Mouse (Mus musculus) C2C12 (cell line): Measurements from ENCODE around the gene Epha1. TPM values are rescaled to one million over a fixed set of nuclear protein-coding genes. Genes with fewer than 3 reads are reported as not detected.

Source experiments
- H3K27me3 ChIP-seq: one replicate; pipeline ENCODE4 v1.6.1; 2011; ENCODE audit not compliant: control insufficient read depth, insufficient read depth, insufficient read length
- H3K36me3 ChIP-seq: one replicate; pipeline ENCODE4 v1.6.1; 2011; ENCODE audit not compliant: control insufficient read depth, insufficient read depth
- H3K4me3 ChIP-seq: one replicate; pipeline ENCODE4 v1.5.1; 2011; ENCODE audit warnings: mild to moderate bottlenecking, control low read depth; ENCODE audit not compliant: poor library complexity, insufficient read depth, severe bottlenecking
- H3K79me2 ChIP-seq: one replicate; pipeline ENCODE4 v1.6.1; 2011; ENCODE audit not compliant: control insufficient read depth, insufficient read depth
- H3K79me3 ChIP-seq: one replicate; pipeline ENCODE4 v1.6.1; 2011; ENCODE audit warnings: low read depth, control low read depth
- H3ac ChIP-seq: one replicate; pipeline ENCODE3; 2011; ENCODE audit warnings: low read depth; ENCODE audit not compliant: control insufficient read depth, insufficient read length
- CEBPB ChIP-seq: IDR thresholded peaks from one replicate; pipeline ENCODE4 v1.6.1; 2011; ENCODE audit warnings: low read depth, mild to moderate bottlenecking, control low read depth, moderate library complexity
- CTCF ChIP-seq: IDR thresholded peaks from one replicate; pipeline ENCODE4 v1.5.1; 2011; ENCODE audit not compliant: control insufficient read depth, insufficient read depth, insufficient read length
- FOSL1 ChIP-seq: IDR thresholded peaks from one replicate; pipeline ENCODE4 v1.8.0; 2011; ENCODE audit warnings: mild to moderate bottlenecking, low read length; ENCODE audit not compliant: poor library complexity, insufficient read depth, severe bottlenecking
- MAX ChIP-seq: IDR thresholded peaks from one replicate; pipeline ENCODE4 v1.6.1; 2011; ENCODE audit warnings: mild to moderate bottlenecking, control low read depth
- MYOD1 ChIP-seq: IDR thresholded peaks from one replicate; pipeline ENCODE4 v1.6.1; 2011; ENCODE audit warnings: low read depth; ENCODE audit not compliant: control insufficient read depth, insufficient read length
- MYOG ChIP-seq: IDR thresholded peaks from one replicate; pipeline ENCODE4 v1.6.1; 2011; ENCODE audit not compliant: control insufficient read depth, insufficient read length; ENCODE audit errors: extremely low read depth
- USF1 ChIP-seq: IDR thresholded peaks from one replicate; pipeline ENCODE4 v1.6.1; 2011; ENCODE audit warnings: low read depth, mild to moderate bottlenecking, control low read depth, moderate library complexity
- polyA plus RNA-seq: library from polyadenylated mRNA; unstranded; fragments of >200 nt; fragmentation: generic; extraction: Trizol; gene quantifications from one replicate; pipeline ENCODE4 v1.2.1, GENCODE M21; 2012; ENCODE audit warnings: missing spikeins

Epha1 gene
- polyA plus RNA-seq, 1 experiment, result 8.4 TPM

GRCm38 (mm10) chr6:42376504-42377019 lies 3.5 kb upstream of the Epha1 start:
- Histone ChIP-seq H3K79me2 (no peaks in the 10 kb centered on the region), H3K79me3 (no peaks in the 10 kb centered on the region), H3K4me3 (no peak overlapping the region), H3K27me3 (no peaks in the 10 kb centered on the region), H3K36me3 (no peaks in the 10 kb centered on the region), H3ac (no peak overlapping the region)
- TF ChIP-seq MAX (no peak), MYOD1 (no peak)

- Histone ChIP-seq H3K27me3 (no peaks in the 10 kb centered on the region), H3ac (no peak overlapping the region), H3K36me3 (no peaks in the 10 kb centered on the region), H3K79me3 (no peaks in the 10 kb centered on the region), H3K4me3 (no peak overlapping the region), H3K79me2 (no peaks in the 10 kb centered on the region)
- TF ChIP-seq USF1 (no peak), CEBPB (no peak), MYOG (no peak), MYOD1 (no peak), CTCF (no peak), FOSL1 (no peak), MAX (no peak)
Observed at GRCm38 (mm10) chr6:42376016-42376415, 2.9 kb upstream of the Epha1 start.

- no peaks in the 10 kb centered on the region for H3K79me3 ChIP-seq
- no peaks in the 10 kb centered on the region for H3K36me3 ChIP-seq
- no peak for TF ChIP-seq MYOG
- no peak overlapping the region for H3K4me3 ChIP-seq
- H3ac ChIP-seq, result no peak overlapping the region
- no peaks in the 10 kb centered on the region for H3K79me2 ChIP-seq
- no peaks in the 10 kb centered on the region for H3K27me3 ChIP-seq
Observed at GRCm38 (mm10) chr6:42375131-42375530, 2.1 kb upstream of the Epha1 start.

- no peak overlapping the region for H3K4me3 ChIP-seq
- TF ChIP-seq CEBPB (peak; percentile 63), USF1 (no peak)
- no peaks in the 10 kb centered on the region for H3K79me2 ChIP-seq
- no peak overlapping the region for H3ac ChIP-seq
- no peaks in the 10 kb centered on the region for H3K79me3 ChIP-seq
- H3K36me3 ChIP-seq, result no peaks in the 10 kb centered on the region
- H3K27me3 ChIP-seq, result no peaks in the 10 kb centered on the region
Observed at GRCm38 (mm10) chr6:42374701-42375100, 1.6 kb upstream of the Epha1 start.

- H3K4me3 ChIP-seq, result no peak overlapping the region
- no peaks in the 10 kb centered on the region for H3K27me3 ChIP-seq
- H3K79me2 ChIP-seq, result no peaks in the 10 kb centered on the region
- no peaks in the 10 kb centered on the region for H3K79me3 ChIP-seq
- no peaks in the 10 kb centered on the region for H3K36me3 ChIP-seq
- TF ChIP-seq MYOG, result no peak
- no peak for TF ChIP-seq USF1
- no peak for TF ChIP-seq MAX
- TF ChIP-seq FOSL1, result no peak
- TF ChIP-seq CEBPB, result no peak
- TF ChIP-seq MYOD1, result no peak
- no peak for TF ChIP-seq CTCF
- H3ac ChIP-seq, result peak overlapping the region; percentile 9
Observed at GRCm38 (mm10) chr6:42373669-42374430, 782 bp upstream of the Epha1 start.

GRCm38 (mm10) chr6:42372421-42372815 lies 650 bp downstream of the Epha1 start:
- Histone ChIP-seq H3K36me3 (no peaks in the 10 kb centered on the region), H3ac (no peak overlapping the region), H3K79me2 (no peaks in the 10 kb centered on the region), H3K27me3 (no peaks in the 10 kb centered on the region), H3K79me3 (no peaks in the 10 kb centered on the region), H3K4me3 (no peak overlapping the region)
- no peak for TF ChIP-seq CEBPB
- TF ChIP-seq MAX, result no peak
- no peak for TF ChIP-seq MYOD1
- no peak for TF ChIP-seq USF1
- TF ChIP-seq FOSL1, result no peak

GRCm38 (mm10) chr6:42372001-42372400 lies 1.1 kb downstream of the Epha1 start:
- Histone ChIP-seq H3ac (no peak overlapping the region), H3K36me3 (no peaks in the 10 kb centered on the region), H3K4me3 (no peak overlapping the region), H3K27me3 (no peaks in the 10 kb centered on the region), H3K79me2 (no peaks in the 10 kb centered on the region), H3K79me3 (no peaks in the 10 kb centered on the region)
- TF ChIP-seq USF1 (no peak), CTCF (no peak), CEBPB (no peak)
